ENCODE assay signal across 12 mouse cellular contexts in genomic region chr2:159598080-159598479, GRCm38 (mm10).
"Had no signal": no experiment of that assay in that cellular context is flagged by ENCODE, and none has a peak within 500 bp of the region (broad histone marks: within the 10 kb centered on the region; RNA-seq: fewer than 3 reads in every experiment).

No protein-coding gene starts in this region.

- DNase-seq: kidney, postnatal 25 days; lung, adult 2 months; lung, postnatal 36 days; thymus, adult 18-20 months; thymus, postnatal 14 days had no signal

- H3K4me2 ChIP-seq: kidney, embryonic 15.5 days; liver, embryonic 11.5 days; liver, embryonic 15.5 days had no signal

- H3K36me3 ChIP-seq: kidney, embryonic 15.5 days; limb, embryonic 10.5 days; liver, embryonic 15.5 days had no signal

- H3K4me1 ChIP-seq: liver, embryonic 15.5 days had no signal

- ATAC-seq: lung, postnatal 0 days; midbrain, embryonic 16.5 days had no signal

- H3K27ac ChIP-seq: kidney, embryonic 15.5 days; left cerebral cortex, adult 2 months; limb, embryonic 10.5 days; liver, embryonic 15.5 days had no signal

- H3K9ac ChIP-seq: kidney, embryonic 15.5 days; liver, embryonic 15.5 days had no signal

- H3K9me3 ChIP-seq: kidney, embryonic 15.5 days; limb, embryonic 10.5 days; liver, embryonic 15.5 days had no signal

- H3K27me3 ChIP-seq: kidney, embryonic 15.5 days; liver, embryonic 15.5 days had no signal

- H3K4me3 ChIP-seq: kidney, embryonic 15.5 days; left cerebral cortex, adult 2 months; limb, embryonic 10.5 days; liver, embryonic 15.5 days had no signal
